Mouse (Mus musculus) brain, adult 2 months (tissue): ENCODE results near the gene Ankrd33.
"Not testable (repeated sequence)": the region's sequence is repeated elsewhere in the genome, so short reads cannot be mapped to it uniquely, and the experiment has no call there.

Source experiments
- DNase-seq: peaks from one replicate; pipeline ENCODE4 v3.0.0; 2011; ENCODE audit warnings: low read depth, low spot score

Ankrd33 gene

DNA sequence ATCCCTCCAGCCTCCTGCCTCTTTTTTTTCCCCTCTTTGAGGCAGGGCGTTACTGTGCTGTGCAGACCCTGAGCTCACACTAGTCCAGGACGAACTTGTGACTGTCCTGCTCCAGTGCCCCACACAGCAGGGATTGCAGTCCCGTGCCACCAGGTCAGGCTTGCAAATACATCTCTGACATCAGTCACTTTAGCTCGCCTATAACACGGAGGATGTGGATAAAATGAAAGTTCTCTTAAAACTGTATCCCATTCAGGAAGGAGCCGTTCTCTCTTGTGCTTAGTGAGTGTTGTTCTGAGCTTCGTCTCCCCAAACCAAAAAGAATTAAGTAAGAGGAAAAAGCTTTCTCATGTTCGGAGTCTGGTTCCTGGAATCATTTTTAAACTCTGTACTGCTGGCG lies 29.1 kb upstream of the Ankrd33 start:
- DNase-seq, result no peak

- DNase-seq, result peak; percentile 20
These were observed 28.6 kb upstream of the Ankrd33 start for GRCm38 (mm10) chr15:101086956-101087355.

DNA sequence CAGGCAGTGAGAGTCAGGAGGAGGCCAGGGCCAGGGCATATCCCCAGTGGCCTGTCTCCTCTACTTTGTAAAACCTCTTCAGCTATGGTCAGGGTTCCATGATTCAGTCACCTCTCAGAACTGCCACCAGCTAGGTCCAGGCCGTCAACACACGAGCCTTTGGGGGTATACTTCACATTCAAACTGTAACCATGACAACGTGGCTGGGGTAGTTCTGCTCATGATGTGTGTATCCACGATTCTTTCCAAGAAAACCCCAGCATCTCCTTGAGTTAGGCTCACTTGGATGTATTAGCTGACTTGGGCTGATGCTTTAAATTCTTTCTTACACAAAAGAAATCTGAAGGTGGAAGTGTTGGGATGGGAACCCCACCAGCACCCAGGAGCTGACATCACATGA lies 27.3 kb upstream of the Ankrd33 start:
- peak; percentile 27 for DNase-seq

GRCm38 (mm10) chr15:101091551-101091950 lies 24.0 kb upstream of the Ankrd33 start:
- DNase-seq, result no peak

GRCm38 (mm10) chr15:101092121-101092828 lies 23.3 kb upstream of the Ankrd33 start:
- DNase-seq, result peak; percentile 46

DNA sequence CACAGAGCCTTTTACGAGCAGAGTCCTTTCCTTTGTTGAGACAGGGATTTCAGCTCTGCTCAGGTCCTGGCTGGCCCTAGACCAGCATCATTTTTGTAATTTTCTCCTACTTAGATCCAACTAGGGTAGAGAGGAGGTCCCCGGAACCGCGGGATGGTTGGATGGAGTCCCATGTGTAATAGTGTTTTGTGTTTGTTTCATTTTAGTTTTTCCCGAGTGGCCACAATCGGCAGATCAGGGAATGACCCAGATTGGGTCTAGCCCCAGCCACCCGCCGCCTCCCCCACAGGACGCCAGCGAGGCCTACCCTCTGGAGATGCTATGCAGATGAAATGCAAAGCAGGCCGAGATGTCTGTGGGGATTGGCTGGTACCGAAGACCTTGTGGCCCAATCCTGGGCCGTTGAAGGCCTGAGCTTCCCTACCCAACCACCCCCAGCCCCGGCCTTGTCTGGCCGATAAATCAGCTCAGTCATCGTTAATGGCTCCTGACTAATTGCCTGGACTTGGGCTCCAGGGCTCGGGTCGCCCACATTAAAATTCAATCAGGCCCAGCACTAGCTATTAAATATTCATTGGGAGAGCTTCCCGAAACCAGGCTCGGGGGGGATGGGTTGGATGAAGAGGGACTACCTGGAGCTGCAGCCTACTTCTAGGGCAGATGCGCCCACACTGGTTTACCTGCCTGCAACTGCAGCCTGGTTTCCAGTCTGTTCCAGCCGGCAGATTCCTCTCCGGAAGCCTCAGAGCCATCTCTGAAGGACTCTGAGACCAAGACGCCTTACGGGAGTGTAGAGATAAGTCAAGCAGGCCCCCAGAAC lies 22.5 kb upstream of the Ankrd33 start:
- DNase-seq, result peak; percentile 89

DNA sequence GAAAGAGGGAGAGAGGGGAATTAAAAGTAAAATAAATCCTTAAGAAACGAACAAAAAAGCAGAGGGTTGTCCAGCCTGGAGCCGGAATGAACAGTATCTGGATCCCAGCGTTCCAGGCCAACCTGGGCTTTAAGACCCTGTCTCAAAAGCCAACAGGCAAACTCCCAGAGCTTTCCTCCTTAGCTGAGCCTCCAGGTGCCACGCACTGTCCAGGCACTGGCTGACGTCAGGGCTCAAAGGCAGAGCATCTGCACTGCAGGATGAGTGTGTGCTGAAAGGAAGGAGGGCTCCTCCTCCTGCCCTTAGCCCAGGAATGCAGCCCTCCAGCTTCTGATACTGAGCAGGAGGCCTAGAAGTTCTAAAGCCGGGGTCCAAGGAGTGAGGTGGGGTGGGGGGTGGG lies 21.6 kb upstream of the Ankrd33 start:
- no peak for DNase-seq

DNA sequence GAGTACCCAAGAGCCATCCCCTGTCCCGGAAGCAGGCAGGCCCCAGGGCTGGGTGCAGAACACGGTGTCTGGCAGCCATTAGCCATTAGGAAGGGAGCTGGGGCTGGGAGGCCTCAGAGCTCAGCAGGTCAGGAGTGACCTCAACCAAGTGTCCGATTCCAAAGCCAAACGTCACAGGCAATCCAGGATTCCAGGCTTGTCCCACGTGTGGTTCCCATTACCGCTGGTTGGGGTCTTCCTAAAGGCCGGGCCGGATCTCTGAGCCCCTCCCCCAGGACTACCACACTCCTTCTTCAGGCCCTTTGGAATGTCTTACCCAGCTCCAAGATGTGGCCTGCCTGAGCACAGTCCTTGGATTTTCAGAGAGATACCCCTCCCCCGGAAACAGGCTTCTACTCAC lies 20.6 kb upstream of the Ankrd33 start:
- DNase-seq, result no peak

DNA sequence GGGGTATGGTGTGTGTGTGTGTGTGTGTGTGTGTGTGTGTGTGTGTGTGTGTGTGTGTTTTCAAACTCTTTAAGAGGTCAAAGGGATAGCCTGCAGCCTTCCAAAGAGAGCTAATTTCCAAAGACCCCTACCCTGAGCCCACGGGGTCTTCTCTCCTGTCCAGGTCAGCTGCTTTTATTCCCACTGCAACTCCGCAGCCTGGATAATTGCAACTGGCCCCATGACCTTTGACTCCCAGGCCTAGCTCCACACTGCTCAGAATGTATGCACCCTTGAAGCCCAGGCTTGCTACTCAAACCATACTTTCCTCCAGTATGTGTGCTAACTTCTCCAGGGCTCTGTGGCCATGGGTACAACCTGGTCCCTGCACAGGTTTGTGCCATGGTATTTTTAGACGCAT lies 20.2 kb upstream of the Ankrd33 start:
- no peak for DNase-seq

DNA sequence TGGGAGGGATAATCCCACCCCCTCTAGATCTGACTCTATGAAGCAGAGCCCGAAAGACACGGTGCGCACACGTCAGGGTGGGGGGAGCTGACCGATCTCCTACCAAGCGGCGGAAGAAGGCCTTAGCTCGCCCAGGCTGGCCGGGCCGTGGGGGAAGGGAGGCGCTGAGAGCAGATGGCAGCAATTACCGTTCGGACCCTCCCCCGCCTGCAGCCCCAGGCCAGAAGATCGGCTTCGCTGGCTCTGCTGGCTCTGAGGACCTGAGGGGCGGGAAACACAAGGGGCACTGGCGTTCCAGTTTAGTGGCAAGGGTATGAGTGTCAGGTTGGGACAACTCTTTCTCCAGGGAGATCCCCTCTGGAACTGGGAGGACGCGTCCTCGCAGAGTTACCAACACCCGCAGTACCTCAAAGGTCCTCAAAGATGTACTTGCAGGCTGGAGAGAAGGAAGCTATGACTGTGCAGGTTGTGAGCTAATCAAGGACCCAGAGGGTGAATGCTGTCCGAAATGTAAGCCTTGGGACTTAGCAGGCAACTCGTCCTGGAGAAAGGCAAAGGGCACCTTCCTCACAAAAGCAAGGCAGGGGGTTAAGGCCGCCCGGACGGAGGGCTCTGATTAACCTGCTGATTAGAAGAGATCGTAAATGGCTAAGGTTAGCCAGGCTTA lies 17.4 kb upstream of the Ankrd33 start:
- peak; percentile 8 for DNase-seq

DNA sequence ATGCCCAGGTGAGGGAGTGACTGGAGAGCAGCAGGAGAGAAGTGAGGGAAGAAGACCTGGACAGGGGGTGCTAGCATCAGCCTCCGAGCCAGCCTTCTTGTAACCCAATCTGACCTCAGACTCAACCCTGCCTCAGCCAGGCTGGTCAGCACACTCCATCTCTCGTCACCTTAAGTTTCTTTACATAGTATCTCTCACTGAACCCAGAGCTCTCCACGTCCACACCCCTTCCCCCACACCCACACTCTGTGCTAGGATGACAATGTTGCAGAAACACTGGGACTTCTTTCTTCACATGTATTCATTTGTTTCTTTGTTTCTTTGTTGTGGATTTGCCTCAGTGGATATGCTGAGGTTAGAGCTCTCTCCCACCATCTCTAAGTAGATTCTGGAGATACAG lies 14.6 kb upstream of the Ankrd33 start:
- no peak for DNase-seq

GRCm38 (mm10) chr15:101103605-101104304 lies 11.8 kb upstream of the Ankrd33 start:
- no peak for DNase-seq

GRCm38 (mm10) chr15:101105496-101105994 lies 10.0 kb upstream of the Ankrd33 start:
- peak; percentile 72 for DNase-seq

GRCm38 (mm10) chr15:101106011-101106410 lies 9.5 kb upstream of the Ankrd33 start:
- peak; percentile 42 for DNase-seq

- DNase-seq, result peak; percentile 13
These were observed 7.5 kb upstream of the Ankrd33 start for GRCm38 (mm10) chr15:101107906-101108671.

GRCm38 (mm10) chr15:101113176-101113575 lies 2.4 kb upstream of the Ankrd33 start:
- DNase-seq, result peak; percentile 43

DNA sequence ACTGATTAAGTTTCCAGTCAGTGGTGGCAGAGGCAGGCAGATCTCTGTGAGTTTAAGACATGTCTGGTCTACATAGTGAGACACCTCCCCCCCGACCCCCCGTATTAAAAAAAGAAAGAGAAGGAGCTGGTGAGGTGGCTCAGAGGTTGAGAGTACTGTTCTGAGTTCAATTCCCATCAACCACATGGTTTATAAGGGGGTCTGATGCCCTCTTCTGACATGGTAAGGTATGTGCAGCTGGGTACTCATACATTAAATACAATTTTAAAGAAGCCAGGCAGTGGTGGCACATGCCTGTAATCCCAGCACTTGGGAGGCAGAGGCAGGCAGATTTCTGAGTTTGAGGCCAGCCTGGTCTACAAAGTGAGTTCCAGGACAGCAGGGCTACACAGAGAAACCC lies 1.8 kb upstream of the Ankrd33 start:
- not testable (repeated sequence) for DNase-seq

- peak; percentile 40 for DNase-seq
These were observed 3.0 kb downstream of the Ankrd33 start for GRCm38 (mm10) chr15:101118399-101119125.

DNA sequence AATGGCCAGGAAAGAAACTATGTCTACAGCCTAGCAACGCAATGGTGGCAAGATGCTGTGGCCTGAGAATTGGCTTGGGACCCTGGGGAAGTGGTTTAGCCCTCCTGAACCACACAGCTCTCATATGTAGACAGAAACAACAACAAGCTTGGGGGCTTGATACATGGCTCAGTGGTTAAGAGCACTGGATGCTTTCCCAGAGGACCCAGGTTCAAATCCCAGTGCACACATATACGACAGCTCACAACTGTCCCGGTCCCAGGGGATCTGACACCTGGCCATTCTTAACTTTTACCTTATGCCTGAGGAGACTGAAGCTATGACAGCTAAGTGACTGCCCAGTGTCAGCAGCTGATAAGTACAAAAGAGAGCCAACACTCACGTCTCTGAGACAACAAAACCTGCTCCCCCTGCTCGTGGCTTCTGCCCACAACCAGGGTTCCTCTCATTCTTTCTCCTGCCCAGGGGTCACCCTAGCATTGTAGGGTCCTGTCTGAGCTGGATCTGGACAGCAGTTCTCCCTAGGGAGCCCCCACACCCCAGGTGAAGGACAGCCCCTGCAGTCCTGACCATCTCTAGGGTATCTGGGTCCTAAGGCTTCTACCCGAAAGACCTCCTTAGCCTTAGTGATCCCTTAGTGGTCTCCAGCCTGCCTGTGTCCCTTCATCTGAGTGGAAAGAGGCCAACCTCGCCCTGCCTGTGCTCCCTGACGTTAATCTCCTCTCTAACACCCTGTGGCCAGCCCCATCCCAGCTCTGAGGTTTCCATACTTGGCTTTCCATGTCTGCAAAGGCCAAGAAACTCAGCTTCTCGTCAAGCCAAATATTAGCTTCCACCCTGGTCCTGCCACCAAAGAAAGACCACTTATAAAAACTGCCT lies 6.1 kb downstream of the Ankrd33 start:
- DNase-seq, result no peak
